Mouse (Mus musculus) intestine, postnatal 0 days (tissue): ENCODE measurements around the gene Tsga10ip. TPM values are rescaled to one million over a fixed set of nuclear protein-coding genes. Genes with fewer than 3 reads are reported as not detected.

Experiments
- ATAC-seq: fragments of 200-750 bp; cut with Nextera tagmentation; 2 replicates; pipeline ENCODE4 v1.8.0; 2017; ENCODE audit warnings: mild to moderate bottlenecking, moderate TSS enrichment, moderate library complexity
- H3K27ac ChIP-seq: fragments of 300-500 bp; sonication (generic); 2 replicates; pipeline ENCODE4 v1.5.1; 2014; ENCODE audit warnings: mild to moderate bottlenecking, low read depth, low read length, moderate library complexity
- H3K27me3 ChIP-seq: fragments of 300-500 bp; sonication (generic); replicated peaks from 2 replicates; pipeline ENCODE4 v1.6.1; 2014; ENCODE audit warnings: low read length, mixed read lengths; ENCODE audit not compliant: control insufficient read depth, insufficient read depth
- H3K36me3 ChIP-seq: fragments of 300-500 bp; sonication (generic); 2 replicates; pipeline ENCODE4 v1.6.1; 2014; ENCODE audit warnings: mild to moderate bottlenecking, moderate library complexity; ENCODE audit not compliant: control insufficient read depth, insufficient read depth
- H3K4me1 ChIP-seq: fragments of 300-500 bp; sonication (generic); replicated peaks from 2 replicates; pipeline ENCODE4 v1.6.1; 2014; ENCODE audit warnings: antibody characterized with exemption, low read length, mixed read lengths; ENCODE audit not compliant: control insufficient read depth, insufficient read depth
- H3K4me2 ChIP-seq: fragments of 300-500 bp; sonication (generic); replicated peaks from 2 replicates; pipeline ENCODE4 v1.6.1; 2014; ENCODE audit warnings: low read depth, mild to moderate bottlenecking, moderate library complexity
- H3K4me3 ChIP-seq: fragments of 300-500 bp; sonication (generic); 2 replicates; pipeline ENCODE4 v1.5.1; 2014; ENCODE audit warnings: low read depth, low read length
- H3K9ac ChIP-seq: fragments of 300-500 bp; sonication (generic); 2 replicates; pipeline ENCODE4 v1.6.1; 2014; ENCODE audit warnings: mild to moderate bottlenecking, low read depth, low read length
- H3K9me3 ChIP-seq: fragments of 300-500 bp; sonication (generic); 2 replicates; pipeline ENCODE4 v1.6.1; 2016; ENCODE audit warnings: mixed run types; ENCODE audit not compliant: control insufficient read depth
- CTCF ChIP-seq: sonication (generic); IDR thresholded peaks from 2 replicates; pipeline ENCODE4 v1.5.1; 2016; ENCODE audit warnings: low read depth, mild to moderate bottlenecking, control low read depth, antibody characterized with exemption, moderate library complexity
- WGBS: fragments of 180-500 bp; shearing (Covaris S2); extraction: QIAGEN DNeasy Blood & Tissue Kit; methylation state at CpG from one replicate; pipeline ENCODE4 v1.1.7; 2014; 5-methylcytosine and 5-hydroxymethylcytosine counted together
- polyA plus RNA-seq: library from polyadenylated mRNA; unstranded; fragments of >200 nt; fragmentation: Nextera tagmentation; extraction: Ambion mirVana; gene quantifications from 2 replicates; pipeline ENCODE4 v1.2.1, GENCODE M21; 2015

Gene Tsga10ip
- polyA plus RNA-seq, 1 experiment from 2014 or later: 0.27 TPM

DNA sequence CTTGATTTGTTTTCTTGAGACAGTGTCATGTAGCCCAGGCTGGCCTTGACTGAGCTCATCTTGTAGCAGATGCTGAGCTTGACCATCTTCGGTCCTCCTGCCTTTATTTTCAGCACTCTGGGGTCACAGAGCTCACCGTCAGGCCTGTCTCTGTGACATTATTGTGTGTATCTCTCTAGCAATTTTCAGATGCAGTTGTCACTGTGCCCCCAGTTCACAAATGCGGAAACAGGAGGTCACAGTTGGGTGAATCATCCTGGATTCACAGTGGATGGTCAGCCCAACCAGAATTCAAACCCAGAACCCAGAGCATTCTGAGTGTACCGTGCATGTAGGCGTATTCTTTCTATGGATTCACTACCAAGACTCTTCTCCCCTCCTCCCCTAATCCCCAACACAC lies 43.4 kb upstream of the Tsga10ip start:
- ATAC-seq: no peak
- H3K9ac ChIP-seq: no peak overlapping the region
- H3K9me3 ChIP-seq: no peaks in the 10 kb centered on the region
- H3K4me1 ChIP-seq: 0 out of 2 replicates have a peak, but pooled peaks cover 6% of the 10 kb centered on the region
- peaks cover 29% of the 10 kb centered on the region for H3K27me3 ChIP-seq
- H3K36me3 ChIP-seq: no peaks in the 10 kb centered on the region
- H3K4me3 ChIP-seq: no peak overlapping the region
- 90% methylated on average over 5 of the region's 5 CpGs for WGBS
- H3K27ac ChIP-seq: no peak overlapping the region
- no peak overlapping the region for H3K4me2 ChIP-seq
- TF ChIP-seq CTCF: no peak

DNA sequence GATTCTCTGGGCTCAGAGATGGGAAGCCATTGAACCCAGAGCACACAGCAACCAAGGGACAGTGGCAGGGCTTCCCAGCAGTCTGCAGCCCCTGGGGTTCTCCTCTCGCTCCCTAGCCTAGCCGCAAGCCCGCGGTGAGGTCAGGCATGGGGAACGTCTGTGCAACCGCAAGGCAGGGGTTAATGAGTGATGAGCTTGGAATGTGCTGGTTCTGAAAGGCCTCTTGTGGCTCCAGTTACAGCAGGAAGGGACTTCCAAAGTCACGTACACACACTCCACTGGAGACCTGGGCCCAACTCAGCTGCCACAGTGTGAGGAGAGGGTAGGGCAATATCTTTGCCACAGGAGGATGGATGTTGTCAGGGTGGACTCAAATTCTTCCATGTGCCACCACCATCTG lies 42.6 kb upstream of the Tsga10ip start:
- Histone ChIP-seq H3K27ac (no peak overlapping the region), H3K9me3 (no peaks in the 10 kb centered on the region), H3K4me3 (no peak overlapping the region), H3K4me2 (no peak overlapping the region), H3K4me1 (0 out of 2 replicates have a peak, but pooled peaks cover 6% of the 10 kb centered on the region), H3K27me3 (peaks cover 24% of the 10 kb centered on the region), H3K9ac (no peak overlapping the region), H3K36me3 (no peaks in the 10 kb centered on the region)
- 30% methylated on average over 7 of the region's 7 CpGs for WGBS
- no peak for ATAC-seq
- no peak for TF ChIP-seq CTCF

DNA sequence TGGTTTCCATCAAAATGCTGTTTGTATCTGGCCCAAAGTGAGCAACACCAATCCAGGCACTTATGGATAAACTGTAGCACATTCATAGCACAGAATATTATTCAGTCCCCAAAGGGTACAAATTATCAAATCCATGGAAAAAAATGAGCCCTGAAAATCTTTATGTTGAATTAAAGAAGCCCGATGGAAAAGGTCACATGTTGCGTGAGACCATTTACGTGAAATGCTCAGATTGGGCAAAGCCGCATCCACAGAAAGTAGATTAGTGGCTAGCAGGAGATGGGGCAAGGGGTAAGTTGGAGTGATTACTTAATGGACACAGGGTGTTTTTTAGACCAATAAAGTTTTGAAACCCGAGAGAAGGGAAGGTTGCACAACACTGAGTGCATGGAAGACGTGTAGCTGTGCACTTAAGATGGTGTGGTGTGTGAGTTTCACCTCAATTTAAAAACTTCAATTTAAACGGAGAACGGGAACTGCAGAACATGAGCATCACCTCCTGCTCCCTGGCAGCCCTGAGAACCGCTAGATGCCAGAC lies 42.1 kb upstream of the Tsga10ip start:
- Histone ChIP-seq H3K9me3 (no peaks in the 10 kb centered on the region), H3K4me3 (no peak overlapping the region), H3K27ac (no peak overlapping the region), H3K27me3 (peaks cover 19% of the 10 kb centered on the region), H3K9ac (no peak overlapping the region), H3K4me2 (no peak overlapping the region), H3K4me1 (0 out of 2 replicates have a peak, but pooled peaks cover 6% of the 10 kb centered on the region), H3K36me3 (no peaks in the 10 kb centered on the region)
- 53% methylated on average over 9 of the region's 9 CpGs for WGBS
- ATAC-seq: no peak
- TF ChIP-seq CTCF: no peak

DNA sequence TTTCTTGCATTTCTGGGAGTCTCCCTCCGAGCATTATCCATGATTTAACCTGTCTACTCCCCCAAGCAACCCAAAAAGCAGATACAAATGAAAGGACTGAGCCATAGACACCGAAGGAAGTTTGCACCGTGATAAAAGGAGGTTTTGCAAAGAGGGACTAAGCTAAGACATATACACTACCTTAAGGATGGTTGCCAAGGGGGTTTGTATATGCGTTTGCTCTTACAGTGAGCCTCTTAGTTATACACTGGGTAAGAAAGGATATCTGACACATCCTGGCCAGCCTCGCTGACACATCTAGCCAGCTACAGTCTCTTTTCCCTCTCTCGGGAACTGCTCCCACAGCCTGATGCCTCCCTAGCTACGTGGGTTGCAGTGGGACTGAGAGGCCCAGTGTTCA lies 31.6 kb upstream of the Tsga10ip start:
- no peak for TF ChIP-seq CTCF
- no peaks in the 10 kb centered on the region for H3K27me3 ChIP-seq
- no peaks in the 10 kb centered on the region for H3K9me3 ChIP-seq
- 62% methylated on average over 7 of the region's 7 CpGs for WGBS
- no peak overlapping the region for H3K27ac ChIP-seq
- H3K4me1 ChIP-seq: 0 out of 2 replicates have a peak, but pooled peaks cover 5% of the 10 kb centered on the region
- ATAC-seq: no peak
- peak overlapping the region; percentile 75; the same call in 1 of the 2 replicates for H3K4me2 ChIP-seq
- no peak overlapping the region for H3K4me3 ChIP-seq
- H3K9ac ChIP-seq: no peak overlapping the region
- no peaks in the 10 kb centered on the region for H3K36me3 ChIP-seq

DNA sequence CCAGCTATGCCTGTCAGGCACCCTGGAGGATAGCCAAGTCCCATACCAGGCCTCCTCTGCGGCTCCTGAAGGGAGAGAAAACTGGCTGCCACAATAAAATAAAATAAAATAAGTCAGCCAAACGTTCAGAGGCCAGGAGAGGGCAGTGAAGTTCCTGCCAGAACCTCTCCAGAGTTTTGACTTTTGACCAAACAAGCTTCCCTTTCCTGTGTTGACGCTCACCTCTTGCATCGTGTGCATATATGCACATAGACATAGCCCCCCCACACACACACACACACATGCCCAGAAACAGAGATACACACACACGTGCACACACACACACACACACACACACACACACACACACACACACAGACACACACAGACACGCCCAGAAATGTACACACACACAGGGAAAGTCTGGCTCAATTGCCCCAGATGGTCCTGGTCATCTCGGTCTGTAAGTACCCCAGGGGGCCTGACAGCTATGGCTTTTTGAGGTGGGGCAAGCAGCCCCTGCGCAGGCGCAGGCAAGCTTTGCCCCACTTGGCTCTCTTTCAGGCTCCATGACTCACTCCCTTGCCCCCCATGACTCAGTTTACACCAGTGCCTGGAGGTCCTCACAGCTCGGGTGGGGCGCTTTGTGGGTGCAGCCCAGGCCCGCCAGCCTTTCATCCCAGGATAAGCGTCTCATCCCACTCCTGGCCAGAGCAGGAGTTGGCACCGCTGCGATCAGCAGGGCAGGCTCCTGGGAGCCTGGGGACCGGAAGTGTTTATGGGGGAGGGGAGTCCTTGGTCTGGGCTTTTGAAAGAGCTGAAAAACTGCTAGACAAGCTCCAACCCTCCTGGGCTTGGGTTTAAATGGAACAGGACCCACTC lies 30.9 kb upstream of the Tsga10ip start:
- TF ChIP-seq CTCF: peak; percentile 72
- peak; percentile 56 for ATAC-seq
- Histone ChIP-seq H3K27ac (peak overlapping the region; percentile 31; the same call in 1 of the 2 replicates), H3K4me1 (0 out of 2 replicates have a peak, but pooled peaks cover 5% of the 10 kb centered on the region), H3K36me3 (no peaks in the 10 kb centered on the region), H3K9ac (no peak overlapping the region), H3K27me3 (no peaks in the 10 kb centered on the region), H3K4me3 (peak overlapping the region; percentile 33), H3K4me2 (peak overlapping the region; percentile 75), H3K9me3 (no peaks in the 10 kb centered on the region)
- WGBS: 4% methylated on average over 16 of the region's 16 CpGs

DNA sequence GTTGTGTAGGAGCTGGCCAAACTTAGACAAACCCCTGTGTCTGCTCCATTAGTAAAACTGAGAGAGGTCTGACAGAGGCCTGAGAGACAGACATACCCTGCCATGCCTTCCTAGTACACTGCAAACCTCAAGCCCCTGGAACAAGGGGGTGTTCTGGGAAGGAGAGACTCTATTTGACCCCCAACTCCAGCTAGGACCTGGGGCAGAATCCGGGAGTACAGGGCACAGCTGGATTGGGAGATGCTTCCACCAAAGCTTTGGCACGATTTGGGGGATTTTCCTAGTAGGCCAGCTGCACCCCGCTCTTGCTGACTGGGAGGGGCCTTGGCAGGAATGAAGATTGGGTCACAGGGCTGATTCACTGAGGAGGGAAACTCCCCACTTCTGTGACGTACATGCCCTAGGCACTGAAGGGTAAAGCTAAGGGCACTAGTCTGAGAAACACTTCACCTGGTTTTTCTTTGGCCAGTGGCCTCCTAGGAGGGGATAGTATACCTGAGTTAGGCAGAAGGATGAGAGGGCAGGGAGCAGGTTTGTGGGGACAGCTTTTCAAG lies 29.7 kb upstream of the Tsga10ip start:
- no peak for TF ChIP-seq CTCF

More for the DNA sequence above, 29.7 kb upstream of the Tsga10ip start:
- Histone ChIP-seq H3K9me3 (no peaks in the 10 kb centered on the region), H3K27me3 (no peaks in the 10 kb centered on the region), H3K4me2 (no peak overlapping the region), H3K36me3 (no peaks in the 10 kb centered on the region), H3K27ac (no peak overlapping the region), H3K9ac (no peak overlapping the region), H3K4me1 (0 out of 2 replicates have a peak, but pooled peaks cover 5% of the 10 kb centered on the region), H3K4me3 (no peak overlapping the region)
- no peak for ATAC-seq
- 83% methylated on average over 4 of the region's 4 CpGs for WGBS
